Mouse (Mus musculus): ENCODE results near the gene Mast1.
"Not testable (repeated sequence)": the region's sequence is repeated elsewhere in the genome, so short reads cannot be mapped to it uniquely, and the experiment has no call there.

Mast1 gene

DNA sequence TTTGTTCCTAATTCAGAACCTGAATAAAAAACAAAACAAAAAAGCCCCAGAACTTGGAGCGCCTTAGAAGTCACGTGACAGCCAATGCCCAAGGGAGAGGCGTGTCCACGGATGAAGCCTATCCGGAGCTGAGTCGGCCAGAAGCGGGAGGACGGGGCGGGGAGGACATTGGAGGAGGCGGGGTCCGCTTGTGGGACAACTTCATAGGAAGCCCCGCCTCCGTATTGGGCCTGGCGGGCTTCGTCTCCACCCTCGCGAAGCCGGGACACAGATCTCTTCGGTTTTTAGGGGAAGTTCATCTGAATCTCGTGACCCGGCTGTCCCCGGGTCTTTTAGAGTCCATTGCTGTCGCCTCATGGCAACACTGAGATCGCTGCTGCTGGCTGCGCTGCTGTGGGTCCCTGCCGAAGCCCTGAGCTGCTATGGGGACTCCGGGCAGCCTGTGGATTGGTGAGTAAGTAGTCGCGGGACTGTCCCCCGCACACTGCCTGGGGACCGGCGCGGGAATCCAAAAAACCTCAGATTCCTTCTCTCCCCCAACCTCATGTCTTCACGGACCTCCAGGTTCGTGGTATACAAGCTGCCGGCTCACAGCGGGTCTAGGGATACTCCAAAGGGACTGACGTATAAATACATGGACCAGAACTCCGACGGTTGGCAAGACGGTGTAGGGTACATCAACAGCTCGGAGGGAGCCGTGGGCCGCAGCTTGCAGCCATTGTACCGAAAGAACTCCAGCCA is 28.6 kb downstream of the Mast1 start, which contains the start of gene Dnase2a:
Gene Dnase2a, plus strand, starts transcription at position 140 of the 741 bp plus-strand sequence.
- DNase-seq, result peak; percentile 97

DNA sequence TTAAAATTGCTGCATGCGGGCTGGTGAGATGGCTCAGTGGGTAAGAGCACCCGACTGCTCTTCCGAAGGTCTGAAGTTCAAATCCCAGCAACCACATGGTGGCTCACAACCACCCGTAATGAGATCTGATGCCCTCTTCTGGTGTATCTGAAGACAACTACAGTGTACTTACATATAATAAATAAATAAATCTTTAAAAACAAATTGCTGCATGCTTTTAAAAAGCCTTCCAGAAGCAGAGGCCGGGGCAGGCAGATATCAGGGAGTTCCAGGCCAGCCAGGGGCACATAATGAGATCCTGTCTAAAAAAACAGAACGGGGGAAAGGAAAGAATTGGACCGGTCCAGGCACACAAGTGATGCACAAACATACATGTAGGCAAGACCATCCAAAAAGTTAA is 29.2 kb downstream of the Mast1 start:
- not testable (repeated sequence) for DNase-seq

DNA sequence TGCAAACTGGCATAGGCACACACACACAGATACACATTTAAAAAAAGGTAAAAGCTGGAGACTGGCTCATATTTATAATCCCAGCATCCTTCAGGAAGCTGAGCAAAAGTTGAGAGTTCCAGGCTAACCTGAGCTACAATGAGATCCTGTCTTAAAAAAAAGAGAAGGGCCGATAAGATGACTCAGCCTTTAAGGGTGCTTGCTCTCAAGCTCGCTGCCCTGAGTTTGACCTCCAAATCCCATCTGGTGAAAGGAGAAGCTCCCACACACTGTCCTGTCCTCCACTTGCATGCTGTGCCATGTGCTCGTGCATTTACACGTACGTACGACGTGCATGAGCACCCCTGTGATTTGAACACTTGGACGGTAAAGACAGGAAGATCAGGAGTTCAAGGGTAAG is 29.7 kb downstream of the Mast1 start:
- no peak for DNase-seq

DNA sequence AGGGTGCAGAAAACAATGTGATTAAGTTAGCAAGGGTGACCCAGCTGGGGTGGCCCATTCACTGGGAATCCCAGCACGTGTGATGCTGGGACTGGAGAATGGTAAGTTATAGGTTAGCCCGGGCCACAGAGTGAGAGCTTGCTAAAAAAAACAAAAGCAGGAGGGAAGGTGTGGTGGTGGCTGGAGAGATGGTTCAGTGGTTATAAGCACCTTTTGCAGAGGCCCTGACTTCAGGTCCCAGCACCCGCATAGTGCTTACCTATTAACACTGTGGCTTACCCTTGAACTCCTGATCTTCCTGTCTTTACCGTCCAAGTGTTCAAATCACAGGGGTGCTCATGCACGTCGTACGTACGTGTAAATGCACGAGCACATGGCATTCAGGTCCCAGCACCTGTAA is 30.1 kb downstream of the Mast1 start:
- DNase-seq, result no peak

DNA sequence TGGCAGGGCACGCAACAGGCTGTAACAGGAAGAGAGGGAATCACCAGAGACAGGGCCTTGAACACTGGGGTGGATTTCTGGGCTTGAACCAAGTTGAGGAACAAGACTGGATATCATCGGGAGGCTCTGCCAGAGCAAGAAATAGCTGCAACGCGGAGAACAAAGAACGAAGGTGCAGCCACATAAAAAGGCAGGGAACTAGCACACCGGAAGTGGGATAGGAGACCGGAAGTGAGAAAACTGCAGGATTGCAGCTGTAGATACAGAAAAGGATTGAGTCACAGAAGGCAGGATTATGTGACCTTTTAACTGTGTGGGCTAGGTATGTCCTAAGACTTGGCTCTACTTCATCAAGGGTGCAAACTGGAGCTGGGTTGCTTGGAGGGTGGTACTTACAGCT is 32.8 kb downstream of the Mast1 start:
- no peak for DNase-seq

DNA sequence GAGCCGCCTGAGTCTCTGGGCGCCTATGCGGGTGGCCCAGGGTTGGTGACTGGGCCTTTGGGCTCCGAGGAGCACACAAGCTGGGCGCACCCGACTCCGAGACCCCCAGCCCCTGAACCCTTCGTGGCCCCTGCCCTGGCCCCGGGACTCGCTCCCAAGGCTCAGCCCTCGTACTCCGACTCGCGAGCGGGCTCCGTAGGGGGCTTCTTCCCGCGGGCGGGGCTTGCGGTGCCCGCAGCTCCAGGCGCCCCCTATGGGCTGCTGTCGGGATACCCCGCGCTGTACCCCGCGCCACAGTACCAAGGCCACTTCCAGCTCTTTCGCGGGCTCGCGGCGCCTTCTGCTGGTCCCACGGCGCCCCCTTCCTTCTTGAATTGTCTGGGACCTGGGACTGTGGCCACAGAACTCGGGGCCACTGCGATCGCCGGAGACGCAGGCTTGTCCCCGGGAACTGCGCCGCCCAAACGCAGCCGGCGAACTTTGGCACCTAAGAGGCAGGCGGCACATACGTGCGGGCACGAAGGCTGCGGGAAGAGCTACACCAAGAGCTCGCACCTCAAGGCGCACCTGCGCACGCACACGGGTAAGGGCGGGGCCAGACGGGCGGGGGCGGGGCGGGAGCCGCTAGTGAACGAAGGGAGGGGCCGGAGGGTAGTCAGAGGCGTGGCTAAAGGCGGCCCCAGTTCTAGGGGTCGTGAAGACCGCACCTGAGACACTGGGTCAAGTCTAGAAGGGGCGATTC is 34.1 kb downstream of the Mast1 start:
- DNase-seq, result peak; percentile 97

GRCm38 (mm10) chr8:84902367-84902919 is 34.7 kb downstream of the Mast1 start:
- no peak for DNase-seq

DNA sequence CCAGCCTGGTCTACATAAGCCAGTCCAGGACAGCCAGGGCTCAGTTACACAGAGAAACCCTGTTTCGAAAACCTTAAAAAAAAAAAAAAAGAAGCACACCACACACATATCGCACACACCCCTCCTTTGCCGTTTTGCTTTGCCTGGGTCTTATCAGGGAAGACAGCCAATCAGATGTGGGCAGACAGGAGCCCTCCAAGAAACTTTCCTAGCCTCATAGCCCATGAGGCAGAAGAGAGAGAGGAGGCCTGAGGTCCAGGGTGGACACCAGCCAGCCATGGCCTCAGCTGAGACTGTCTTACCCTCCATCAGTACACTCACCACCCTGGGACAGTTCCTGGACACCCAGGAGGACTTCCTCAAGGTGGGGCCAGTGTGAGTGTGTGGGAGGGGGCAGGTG is 35.4 kb downstream of the Mast1 start, which contains the start of gene Klf1:
Gene Klf1, plus strand, starts transcription at position 177 of the 400 bp plus-strand sequence.
- no peak for DNase-seq

- DNase-seq, result no peak
These were observed 36.1 kb downstream of the Mast1 start for GRCm38 (mm10) chr8:84901071-84901470.

DNA sequence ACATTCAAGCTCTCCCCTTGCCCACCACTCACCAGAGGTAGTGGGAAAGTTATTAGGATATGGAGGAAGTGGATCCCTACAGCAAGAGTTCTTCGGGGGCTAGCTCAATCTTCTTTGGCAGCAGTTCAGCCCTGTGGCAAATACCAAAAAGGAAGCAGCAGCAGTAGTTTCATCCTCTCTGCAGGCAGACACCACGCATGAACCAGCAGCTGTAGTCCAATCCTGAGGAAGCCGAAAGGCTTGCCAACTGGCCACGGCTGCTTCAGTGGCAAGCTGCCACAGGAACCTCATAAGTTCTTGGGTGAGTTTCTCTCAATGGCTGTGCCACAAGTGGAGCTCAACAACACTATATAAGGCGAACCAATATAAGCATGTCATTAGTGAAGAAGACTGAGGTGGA is 41.2 kb downstream of the Mast1 start:
- DNase-seq, result no peak

DNA sequence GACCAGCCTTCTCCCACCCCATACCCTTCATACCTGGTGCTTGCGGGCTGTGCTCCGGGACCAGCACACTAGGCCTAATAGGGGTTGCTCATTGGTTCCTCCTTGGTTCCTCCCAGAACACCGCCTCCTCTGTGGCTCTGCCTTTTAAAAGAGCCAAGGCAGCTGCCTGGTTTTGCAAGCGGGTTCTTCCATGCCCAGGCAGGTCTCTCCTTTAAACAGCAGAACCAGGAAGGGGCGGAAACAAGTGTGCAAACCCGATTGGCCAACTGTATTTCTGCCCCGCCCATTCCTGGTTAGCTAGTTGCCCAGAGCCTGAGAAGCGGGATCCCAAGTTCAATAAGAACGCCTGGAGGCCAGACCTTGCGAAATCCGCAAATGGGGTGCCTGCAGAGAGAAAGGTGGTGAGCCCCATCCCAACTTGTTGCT is 43.4 kb downstream of the Mast1 start, which contains the start of gene Gcdh:
Gene Gcdh, minus strand, starts transcription at position 213 of the 426 bp plus-strand sequence.
- DNase-seq, result peak; percentile 96

DNA sequence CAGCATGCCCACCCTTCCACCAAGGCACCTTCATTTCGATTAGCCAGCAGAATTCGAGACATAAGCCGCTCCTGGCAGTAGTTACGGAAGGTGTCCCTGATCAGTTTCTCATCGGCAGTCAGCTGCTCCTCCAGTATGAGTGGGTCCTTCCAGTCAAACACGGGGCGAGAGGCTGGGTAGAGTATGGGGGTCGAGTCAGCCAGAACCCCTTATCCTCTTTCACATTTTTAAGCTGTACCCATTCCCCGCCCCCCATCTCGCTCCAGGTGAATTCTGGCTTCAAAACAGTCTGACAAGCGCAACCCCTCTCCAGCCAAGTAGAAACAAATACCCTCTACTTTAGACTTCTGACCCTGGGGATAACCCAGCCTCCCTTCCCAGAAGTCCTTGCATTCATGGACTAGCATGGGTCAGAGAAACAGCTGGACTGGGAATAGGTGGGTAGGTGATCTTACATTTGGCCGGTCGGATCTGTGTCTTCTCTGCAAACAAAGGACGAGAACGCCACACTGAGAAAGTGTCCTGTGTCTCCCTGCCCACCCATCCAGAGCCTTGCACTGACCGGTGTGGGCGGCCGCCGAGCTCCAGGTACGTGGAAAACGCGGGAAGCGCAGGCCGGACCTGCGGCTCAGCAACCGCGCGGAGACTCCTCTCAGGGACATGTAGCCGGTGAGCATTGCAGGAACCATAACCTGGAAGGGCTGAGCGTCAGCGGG is 44.0 kb downstream of the Mast1 start:
- DNase-seq, result peak; percentile 66

DNA sequence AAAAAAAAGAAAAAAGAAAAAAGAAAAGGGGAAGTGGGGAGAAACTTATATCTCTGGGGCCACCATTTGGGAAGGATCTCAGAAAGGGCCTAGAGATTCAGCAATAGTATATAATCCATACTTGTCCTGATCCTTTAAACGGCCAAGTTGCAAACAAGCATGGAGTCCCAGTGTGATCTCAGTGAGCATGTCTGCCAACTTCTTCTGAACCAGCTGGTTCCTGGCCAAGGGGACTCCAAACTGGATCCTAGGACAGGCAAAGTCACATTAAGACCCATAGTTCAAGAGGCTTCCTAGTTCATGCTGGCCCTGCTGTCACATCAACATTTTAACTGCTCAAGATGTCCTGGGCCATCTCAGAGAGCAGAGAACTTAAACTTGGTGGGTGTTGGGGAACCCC is 48.0 kb downstream of the Mast1 start:
- DNase-seq, result no peak

DNA sequence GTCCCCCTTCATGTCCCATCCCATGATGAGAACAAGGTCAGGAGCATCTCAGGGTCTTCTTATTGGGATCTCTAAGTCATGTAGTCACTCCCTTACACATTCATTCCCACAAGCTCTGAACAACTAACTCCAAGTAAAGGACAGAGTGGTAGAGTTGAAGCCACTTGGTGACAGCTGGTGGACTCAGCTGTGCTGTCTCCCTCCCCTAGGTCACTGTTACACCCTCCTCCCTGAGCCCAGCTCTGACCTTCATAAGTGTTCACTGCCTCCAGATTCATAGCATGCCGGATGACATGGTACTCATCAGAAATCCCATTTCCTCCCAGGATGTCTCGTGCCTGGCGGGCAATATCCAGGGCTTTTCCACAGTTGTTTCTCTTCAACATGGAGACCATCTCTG is 48.9 kb downstream of the Mast1 start:
- no peak for DNase-seq

DNA sequence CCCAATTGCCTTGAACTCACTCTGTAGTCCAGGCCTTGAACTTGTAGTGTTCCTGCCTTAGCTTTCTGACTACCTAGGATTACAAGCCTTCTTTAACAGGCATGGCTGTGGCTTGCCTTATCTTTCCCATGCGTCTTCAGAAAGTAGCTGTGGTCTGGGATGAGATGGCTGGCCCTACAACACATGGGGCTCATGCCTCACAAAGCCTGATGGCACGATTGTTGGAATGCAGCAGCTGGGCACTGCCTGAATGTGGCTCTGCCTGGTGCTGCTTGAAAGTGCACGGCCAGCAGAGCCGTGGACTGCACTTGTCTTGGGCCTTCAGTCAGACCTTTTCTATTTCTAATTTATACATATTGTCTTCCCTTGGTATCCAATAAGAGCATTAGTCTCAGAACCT is 52.4 kb downstream of the Mast1 start:
- no peak for DNase-seq

DNA sequence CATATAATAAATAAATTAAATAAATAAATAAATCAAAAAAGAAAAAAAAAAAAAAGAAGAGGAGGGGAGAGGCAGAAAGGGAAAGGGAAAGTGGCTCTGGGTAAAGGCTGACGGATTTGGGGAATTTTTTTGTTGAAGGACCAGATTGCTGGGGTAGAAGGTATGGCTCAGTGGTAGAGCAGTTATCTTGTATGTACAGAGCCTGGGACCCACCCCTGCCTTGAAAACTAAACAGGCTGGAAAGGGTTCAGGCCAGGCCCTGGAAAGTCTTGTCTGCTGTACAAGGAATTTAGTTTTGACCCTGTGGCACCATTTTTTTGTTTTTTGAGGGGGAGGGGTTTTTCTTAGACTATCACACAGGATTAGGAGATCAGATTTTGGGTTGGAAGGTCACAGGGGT is 58.2 kb downstream of the Mast1 start:
- no peak for DNase-seq

GRCm38 (mm10) chr8:84877297-84878035 is 59.7 kb downstream of the Mast1 start:
- DNase-seq, result no peak

DNA sequence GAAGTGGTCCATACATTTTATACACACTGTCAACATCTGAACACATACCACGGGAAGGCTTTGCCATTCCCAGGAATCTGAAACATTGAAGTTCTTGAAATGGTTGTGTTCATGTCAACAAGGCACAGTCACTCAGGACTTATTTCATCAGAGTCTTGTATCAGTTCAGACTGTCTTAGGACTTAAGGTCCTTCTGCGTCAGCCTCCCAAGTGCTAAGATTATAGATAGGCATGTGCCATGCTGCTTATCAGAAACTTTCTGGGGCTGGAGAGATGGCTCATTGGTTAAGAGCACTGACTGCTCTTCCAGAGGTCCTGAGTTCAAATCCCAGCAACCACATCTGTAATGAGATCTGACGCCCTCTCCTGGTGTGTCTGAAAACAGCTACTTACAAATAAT is 62.8 kb downstream of the Mast1 start:
- DNase-seq, result no peak

- no peak for DNase-seq
These were observed 64.1 kb downstream of the Mast1 start for GRCm38 (mm10) chr8:84873016-84873415.

- DNase-seq, result peak; percentile 47
These were observed 64.7 kb downstream of the Mast1 start for GRCm38 (mm10) chr8:84872309-84872965.

- DNase-seq, result peak; percentile 87
These were observed 65.5 kb downstream of the Mast1 start, which contains the start of gene Syce2 for GRCm38 (mm10) chr8:84871376-84872308. Syce2 (plus strand) TSS chr8:84872111.

Measured in kidney, postnatal 14 days (tissue).